In genomic region chr14:105647166-105647565, GRCm38 (mm10) we compare ENCODE assay signal across 29 mouse cellular contexts.
DNase-seq lines count a peak whose midpoint lies in the region; ATAC-seq and TF ChIP-seq lines count a peak whose summit lies in the region.
"Had no signal": no experiment of that assay in that cellular context is flagged by ENCODE, and none has a peak within 500 bp of the region (broad histone marks: within the 10 kb centered on the region; RNA-seq: fewer than 3 reads in every experiment).

No protein-coding gene starts in this region.

- H3K4me1 ChIP-seq in midbrain, postnatal 0 days (ENCODE audit: insufficient read depth, low read length), result no peaks in the 10 kb centered on the region
- H3K4me1 ChIP-seq: limb, embryonic 15.5 days; liver, embryonic 13.5 days; midbrain, embryonic 10.5 days; neural tube, embryonic 13.5 days had no signal

- WGBS in midbrain, postnatal 0 days, result 84% methylated on average over 3 of the region's 3 CpGs

- TF ChIP-seq CTCF in midbrain, postnatal 0 days (IDR thresholded peaks at IDR 0.05), result no peak

- peak; percentile 91 for ATAC-seq in common myeloid progenitor, adult 5-6 weeks (replicated peaks; ENCODE audit: low read depth, poor library complexity, severe bottlenecking)
- no peak for ATAC-seq in midbrain, postnatal 0 days (ENCODE audit: low FRiP score)
- ATAC-seq: forebrain, embryonic 15.5 days; hindbrain, embryonic 16.5 days; lung, postnatal 0 days had no signal

- H3K9ac ChIP-seq in midbrain, postnatal 0 days (replicated peaks; ENCODE audit: low read length, poor library complexity, severe bottlenecking), result no peak overlapping the region
- H3K9ac ChIP-seq: embryonic facial prominence, embryonic 13.5 days; forebrain, embryonic 15.5 days; limb, embryonic 15.5 days; liver, embryonic 13.5 days; neural tube, embryonic 13.5 days had no signal

- no peaks in the 10 kb centered on the region for H3K9me3 ChIP-seq in midbrain, postnatal 0 days (ENCODE audit: low read length)
- H3K9me3 ChIP-seq: forebrain, embryonic 10.5 days; forebrain, embryonic 15.5 days; limb, embryonic 10.5 days; limb, embryonic 15.5 days; liver, embryonic 13.5 days; midbrain, embryonic 10.5 days; neural tube, embryonic 13.5 days had no signal

- no peaks in the 10 kb centered on the region for H3K36me3 ChIP-seq in midbrain, postnatal 0 days (ENCODE audit: insufficient read depth, low read length)
- H3K36me3 ChIP-seq: embryonic facial prominence, embryonic 13.5 days; forebrain, embryonic 10.5 days; forebrain, embryonic 15.5 days; G1E; limb, embryonic 10.5 days; limb, embryonic 15.5 days; liver, embryonic 13.5 days; midbrain, embryonic 10.5 days; neural tube, embryonic 13.5 days had no signal

- no peak overlapping the region for H3K4me3 ChIP-seq in midbrain, postnatal 0 days (ENCODE audit: low read depth, low read length)
- H3K4me3 ChIP-seq: embryonic facial prominence, embryonic 13.5 days; forebrain, embryonic 10.5 days; forebrain, embryonic 15.5 days; limb, embryonic 10.5 days; limb, embryonic 15.5 days; liver, embryonic 13.5 days; midbrain, embryonic 10.5 days; neural tube, embryonic 13.5 days had no signal

- no peak overlapping the region for H3K27ac ChIP-seq in midbrain, postnatal 0 days (ENCODE audit: low read depth, low read length)
- H3K27ac ChIP-seq: embryonic facial prominence, embryonic 13.5 days; forebrain, embryonic 10.5 days; forebrain, embryonic 15.5 days; limb, embryonic 10.5 days; limb, embryonic 15.5 days; liver, embryonic 13.5 days; midbrain, embryonic 10.5 days; neural tube, embryonic 13.5 days had no signal

- no peaks in the 10 kb centered on the region for H3K27me3 ChIP-seq in midbrain, postnatal 0 days (ENCODE audit: insufficient read depth, low read length)
- H3K27me3 ChIP-seq: forebrain, embryonic 15.5 days; limb, embryonic 15.5 days; liver, embryonic 13.5 days; neural tube, embryonic 13.5 days had no signal

- peak; percentile 23 to 61 for DNase-seq in adrenal gland, adult (ENCODE audit: inconsistent age in 2 of 2, low spot score in 1 of 2)
- DNase-seq in adrenal gland, adult 18-20 months (ENCODE audit: low spot score in 2 of 2), result no peak
- peak; percentile 4 for DNase-seq in ovary, adult 18-20 months (ENCODE audit: low spot score)
- no peak for DNase-seq in ovary, postnatal 10 days (ENCODE audit: low spot score)
- no peak for DNase-seq in layer of hippocampus, postnatal 25 days (ENCODE audit: extremely low spot score in 1 of 2, low spot score in 1 of 2)
- no peak for DNase-seq in midbrain, postnatal 0 days (ENCODE audit: low spot score)
- DNase-seq: cerebellum, adult 8-10 months; gastrocnemius, postnatal 36 days; heart, postnatal 14 days; kidney, adult 2 months; kidney, postnatal 4 days; layer of hippocampus, postnatal 36 days; liver, embryonic 13.5 days; lung, adult 18-20 months; lung, postnatal 4 days; retina, postnatal 1 day; right cerebral cortex, postnatal 14 days; thymus, postnatal 14 days had no signal

- no peak overlapping the region for H3K4me2 ChIP-seq in midbrain, postnatal 0 days (ENCODE audit: low read depth, low read length, poor library complexity, severe bottlenecking)
- H3K4me2 ChIP-seq: embryonic facial prominence, embryonic 13.5 days; forebrain, embryonic 15.5 days; limb, embryonic 15.5 days; liver, embryonic 13.5 days; neural tube, embryonic 13.5 days had no signal

Comparison
In these comparisons a context has a peak if more than half of its experiments do, and no peak if none do; other contexts are left out.
1. DNase-seq: peak in adrenal gland, adult (2 of 2) and ovary, adult 18-20 months (single experiment); none in adrenal gland, adult 18-20 months (0 of 2), ovary, postnatal 10 days (single experiment), layer of hippocampus, postnatal 25 days (0 of 2) and midbrain, postnatal 0 days (single experiment).